Mouse (Mus musculus): ENCODE results near the gene Gpx5.
"Not testable (repeated sequence)": the region's sequence is repeated elsewhere in the genome, so short reads cannot be mapped to it uniquely, and the experiment has no call there.

The Gpx5 gene

GRCm38 (mm10) chr13:21265736-21266135 lies 26.8 kb downstream of the Gpx5 start:
- DNase-seq (ENCODE audit: low spot score): no peak

- no peak for DNase-seq (ENCODE audit: low spot score)
These were observed 28.2 kb downstream of the Gpx5 start for GRCm38 (mm10) chr13:21264366-21264765.

GRCm38 (mm10) chr13:21263910-21264309 lies 28.6 kb downstream of the Gpx5 start:
- no peak for DNase-seq (ENCODE audit: low spot score)

GRCm38 (mm10) chr13:21262787-21263461 lies 29.6 kb downstream of the Gpx5 start:
- DNase-seq (ENCODE audit: low spot score): no peak

DNA sequence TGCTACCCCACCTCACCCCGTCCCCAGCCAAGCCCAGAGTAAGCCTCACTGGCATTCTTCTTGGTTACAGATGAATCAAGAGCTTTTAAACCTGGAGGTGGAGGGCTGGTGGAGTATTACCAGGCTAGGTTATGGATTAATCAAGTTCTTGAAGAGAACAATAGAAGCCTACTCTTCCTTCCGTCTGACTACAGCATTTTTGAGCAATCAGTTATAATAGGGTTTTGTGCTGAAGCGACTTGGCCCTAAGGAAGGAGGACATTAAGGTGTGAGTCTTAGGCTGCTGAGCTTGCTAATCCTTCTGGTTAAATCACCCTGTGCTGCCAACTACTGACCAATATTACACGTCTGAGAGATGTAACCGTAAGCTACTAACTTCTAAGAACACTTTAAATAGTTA lies 32.2 kb downstream of the Gpx5 start:
- no peak for DNase-seq (ENCODE audit: low spot score)

DNA sequence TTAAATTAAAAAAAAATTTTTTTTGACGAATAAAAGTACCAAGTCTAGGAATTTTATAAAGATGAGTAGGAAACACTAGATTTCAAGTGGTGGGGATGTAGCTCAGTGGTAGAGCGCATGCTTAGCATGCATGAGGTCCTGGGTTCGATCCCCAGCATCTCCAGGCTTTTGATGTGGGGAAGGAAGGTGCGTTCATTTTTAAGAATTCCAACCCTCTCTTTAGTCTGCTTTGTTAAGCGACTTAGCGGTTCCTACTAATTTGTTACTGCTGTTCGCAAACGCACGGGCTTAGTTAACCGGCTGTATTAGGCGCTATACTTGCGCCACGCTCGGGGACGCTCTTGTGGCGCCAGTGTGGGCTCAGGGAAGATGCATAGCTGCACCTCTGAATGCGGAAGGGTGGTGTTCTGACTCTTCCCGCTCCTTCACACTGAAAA lies 32.8 kb downstream of the Gpx5 start:
- DNase-seq (ENCODE audit: low spot score): no peak

GRCm38 (mm10) chr13:21259171-21259631 lies 33.3 kb downstream of the Gpx5 start:
- no peak for DNase-seq (ENCODE audit: low spot score)

DNA sequence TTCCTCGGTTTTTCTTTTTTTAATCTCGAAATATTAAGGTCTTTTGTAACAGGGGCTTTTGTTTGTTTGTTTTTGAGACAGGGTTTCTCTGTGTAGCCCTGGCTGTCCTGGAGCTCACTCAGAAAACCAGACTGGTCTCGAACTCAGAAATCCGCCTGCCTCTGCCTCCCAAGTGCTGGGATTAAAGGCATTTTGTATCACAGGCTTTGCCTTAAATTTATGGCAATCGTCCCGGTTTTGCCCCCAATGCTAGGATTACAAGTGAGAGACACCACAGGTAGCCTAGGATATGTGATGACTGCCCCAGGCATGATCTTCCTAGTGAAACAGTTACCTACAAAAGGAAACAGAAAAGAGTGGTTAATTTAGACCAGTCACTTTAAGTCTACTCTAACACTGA lies 34.0 kb downstream of the Gpx5 start:
- no peak for DNase-seq (ENCODE audit: low spot score)

DNA sequence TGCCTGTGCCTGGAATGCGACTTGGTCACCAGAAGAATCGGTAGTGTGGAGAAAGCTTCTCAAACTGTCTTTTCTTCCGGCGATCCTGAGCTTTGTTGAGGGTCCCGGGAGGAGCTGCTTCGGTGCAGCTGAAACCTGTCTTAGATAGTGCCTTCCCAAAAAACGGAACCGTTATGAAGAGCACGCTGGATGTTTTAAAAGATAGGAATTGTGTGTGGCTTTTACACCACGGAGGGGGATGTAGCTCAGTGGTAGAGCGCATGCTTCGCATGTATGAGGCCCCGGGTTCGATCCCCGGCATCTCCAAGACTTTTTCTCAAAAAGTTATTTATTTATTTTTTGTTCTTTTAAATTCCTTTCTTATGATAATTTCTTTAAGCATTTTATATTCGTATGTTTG lies 38.5 kb downstream of the Gpx5 start:
- no peak for DNase-seq (ENCODE audit: low spot score)

- no peak for DNase-seq (ENCODE audit: low spot score)
These were observed 39.0 kb downstream of the Gpx5 start for GRCm38 (mm10) chr13:21253569-21253968.

GRCm38 (mm10) chr13:21253040-21253439 lies 39.5 kb downstream of the Gpx5 start:
- DNase-seq (ENCODE audit: low spot score): no peak

GRCm38 (mm10) chr13:21250074-21250681 lies 42.4 kb downstream of the Gpx5 start:
- DNase-seq (ENCODE audit: low spot score): no peak

DNA sequence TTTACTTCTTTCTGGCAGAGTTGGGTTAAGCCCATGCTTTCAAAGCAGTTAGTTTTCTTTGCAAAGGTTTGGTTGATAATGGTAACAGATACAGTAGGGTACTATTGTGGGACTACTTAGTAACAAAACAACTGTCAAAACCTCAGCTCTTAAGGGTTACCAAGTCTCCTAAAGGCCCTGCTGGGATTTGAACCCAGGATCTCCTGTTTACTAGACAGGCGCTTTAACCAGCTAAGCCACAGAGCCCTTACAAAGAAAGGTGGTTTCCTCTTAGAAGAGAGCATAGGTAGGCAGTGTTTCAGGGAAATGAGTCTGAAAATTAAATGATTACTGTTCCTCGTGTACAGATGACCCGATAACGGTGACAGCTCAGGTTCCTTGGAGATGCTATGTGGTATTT lies 43.5 kb downstream of the Gpx5 start:
- DNase-seq (ENCODE audit: low spot score): no peak

DNA sequence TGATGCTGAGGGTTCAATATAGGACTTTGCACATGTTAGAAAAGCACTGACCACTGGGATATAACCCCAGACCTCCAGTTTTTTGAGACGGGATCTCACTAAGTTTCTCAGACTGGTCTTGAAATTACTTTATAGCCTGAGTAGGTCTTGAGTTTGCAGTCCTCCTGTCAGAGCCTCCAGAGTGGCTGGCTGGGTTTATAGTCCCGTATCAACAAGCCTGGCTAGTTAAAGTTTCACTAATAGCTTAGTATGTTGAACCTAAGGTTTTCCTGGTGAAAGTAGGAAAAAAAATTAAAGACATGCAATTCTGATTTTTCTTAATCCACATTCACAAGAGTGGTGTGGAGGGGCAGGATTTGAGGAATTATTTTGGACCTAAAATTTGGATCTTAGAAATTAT lies 46.3 kb downstream of the Gpx5 start:
- DNase-seq (ENCODE audit: low spot score): no peak

- DNase-seq (ENCODE audit: low spot score): not testable (repeated sequence)
These were observed 47.6 kb downstream of the Gpx5 start for GRCm38 (mm10) chr13:21244967-21245366.

DNA sequence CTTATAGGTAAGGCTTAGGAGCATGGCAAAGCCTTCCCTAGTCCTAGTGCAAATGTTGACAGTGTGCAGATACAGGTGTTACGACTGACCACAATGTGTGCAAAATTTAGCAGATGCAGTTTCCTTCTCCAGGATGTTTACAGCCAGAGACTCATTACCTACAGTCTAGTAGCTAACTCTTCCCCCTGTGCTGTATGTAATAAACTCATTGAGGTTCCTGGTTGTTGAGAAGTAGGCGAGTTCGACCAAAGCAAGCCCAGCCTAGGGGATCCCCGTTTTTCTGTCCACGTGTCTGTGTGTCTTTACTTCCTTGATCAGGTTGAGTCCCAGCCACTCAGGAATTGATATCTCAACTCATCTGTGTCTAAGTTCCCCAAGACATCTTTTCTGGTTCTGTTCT lies 48.4 kb downstream of the Gpx5 start:
- DNase-seq (ENCODE audit: low spot score): no peak

GRCm38 (mm10) chr13:21243196-21243595 lies 49.3 kb downstream of the Gpx5 start:
- DNase-seq (ENCODE audit: low spot score): no peak

DNA sequence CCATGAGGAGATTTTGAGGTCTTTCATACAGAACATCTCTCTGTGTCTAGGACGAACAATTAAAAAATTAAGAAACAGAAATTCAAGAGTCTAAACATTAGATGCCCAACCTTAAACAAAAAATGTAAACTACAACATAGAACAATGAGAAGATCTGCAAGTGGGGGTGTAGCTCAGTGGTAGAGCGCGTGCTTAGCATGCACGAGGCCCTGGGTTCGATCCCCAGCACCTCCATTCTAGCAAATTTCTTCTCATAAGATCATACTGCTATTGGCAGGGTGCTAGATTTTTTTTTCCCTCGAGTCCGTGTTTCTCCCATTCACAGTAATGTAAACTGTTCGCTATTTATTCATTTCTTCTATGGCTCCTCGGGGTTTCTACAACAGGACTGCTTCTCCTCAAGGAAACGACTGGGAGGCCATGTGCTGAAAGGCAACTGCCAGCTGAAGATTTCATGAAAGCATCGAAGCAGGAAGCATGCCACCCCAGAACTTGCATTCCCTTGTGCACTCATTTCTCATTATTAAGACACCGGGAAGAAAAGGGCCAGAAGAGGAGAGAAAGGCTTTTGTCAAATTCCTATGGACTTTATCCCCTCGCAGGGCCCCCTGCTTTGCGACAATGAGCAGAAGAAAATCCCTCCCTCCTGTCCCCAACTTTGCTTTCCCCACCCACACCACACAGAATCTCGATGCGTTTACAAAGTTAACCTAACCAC lies 50.0 kb downstream of the Gpx5 start:
- DNase-seq (ENCODE audit: low spot score): no peak

- DNase-seq (ENCODE audit: low spot score): no peak
These were observed 51.7 kb downstream of the Gpx5 start for GRCm38 (mm10) chr13:21240788-21241187.

GRCm38 (mm10) chr13:21237161-21237560 lies 55.4 kb downstream of the Gpx5 start:
- DNase-seq (ENCODE audit: low spot score): no peak

- no peak for DNase-seq (ENCODE audit: low spot score)
These were observed 55.8 kb downstream of the Gpx5 start for GRCm38 (mm10) chr13:21236714-21237113.
